Mouse (Mus musculus) ES-E14 (cell line): ENCODE results near the gene Kcnk4.

Source experiments
- HCFC1 ChIP-seq: IDR thresholded peaks from 2 replicates; pipeline ENCODE4 v1.6.1; 2012; ENCODE audit warnings: low read length, inconsistent platforms, borderline replicate concordance; ENCODE audit not compliant: insufficient read depth
- ZC3H11A ChIP-seq: IDR thresholded peaks from 2 replicates; pipeline ENCODE4 v1.6.1; 2012; ENCODE audit warnings: low read depth, mild to moderate bottlenecking, inconsistent platforms, low read length, borderline replicate concordance

DNA sequence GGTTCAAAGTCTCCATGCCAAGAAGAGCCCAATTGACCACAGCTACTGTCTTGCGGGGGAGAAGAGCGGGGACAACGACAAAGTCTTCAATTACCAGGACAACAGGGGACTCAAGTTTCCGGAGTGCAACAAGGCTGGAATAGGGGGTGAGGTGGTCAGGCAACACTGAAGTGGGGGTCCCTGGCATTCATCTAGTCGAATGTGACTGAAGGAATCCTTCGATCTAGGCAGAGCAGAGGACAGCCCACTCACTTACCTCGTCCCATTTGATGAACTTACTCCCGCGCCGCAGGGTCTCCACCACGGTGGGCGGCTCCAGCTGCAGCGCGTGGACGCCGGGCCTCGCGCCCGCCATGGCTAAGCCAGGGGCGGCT is 35.0 kb upstream of the Kcnk4 start:
- TF ChIP-seq ZC3H11A (no peak), HCFC1 (no peak)
